Mouse (Mus musculus) right cerebral cortex, adult 2 months (tissue): ENCODE measurements at regions not wholly inside any gene's neighbourhood (a gene's known extent, or its start where the extent isn't known, plus 50 kb on each side); places are given as distances from the start of the nearest gene placed in this dataset.

Experiments used
- DNase-seq, 2 experiments: peaks; one replicate each; pipeline ENCODE4 v3.0.0; 2021 to 2022; ENCODE audit warnings: low spot score in 2 of 2

DNA sequence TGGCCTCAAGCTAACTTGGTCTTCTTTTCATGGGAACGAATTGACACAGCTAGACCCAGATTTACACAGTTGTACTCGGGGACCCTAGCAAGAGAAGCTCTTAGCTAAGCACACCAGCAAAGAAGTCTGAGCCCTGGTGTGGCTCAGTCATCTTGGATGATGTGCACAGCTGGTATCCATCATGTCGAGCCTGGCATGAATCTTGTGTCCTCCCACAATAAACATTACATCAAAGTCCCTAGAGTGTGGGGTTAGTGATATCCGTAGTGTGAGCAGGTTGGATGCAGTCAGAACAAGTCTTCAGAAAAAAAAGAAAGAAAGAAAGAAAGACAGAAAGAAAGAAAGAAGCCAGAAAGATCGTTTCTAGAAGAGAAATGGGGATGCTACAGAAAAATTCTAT is 52.1 kb upstream of the Hmcn1 start:
- DNase-seq, result no peak

DNA sequence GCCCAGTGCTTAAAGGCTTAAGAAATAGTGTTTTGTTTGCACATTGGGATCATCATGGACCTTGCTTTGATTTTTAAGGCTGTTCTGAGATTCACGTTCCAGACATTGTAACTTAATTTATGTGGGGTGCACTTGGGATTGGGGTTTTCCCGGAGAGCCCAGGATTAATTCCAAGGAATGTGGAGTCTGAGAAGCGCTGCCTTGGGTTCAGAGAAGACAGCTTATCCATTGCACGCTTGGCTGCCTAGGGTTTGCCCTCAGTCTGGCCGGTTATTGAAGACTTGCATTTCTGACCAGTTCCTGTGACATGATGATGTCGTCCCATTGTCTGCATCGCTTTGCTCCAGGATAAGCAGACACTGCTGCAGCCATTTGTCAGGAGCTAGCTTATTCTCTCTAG is 53.4 kb upstream of the Hmcn1 start:
- DNase-seq, result no peak

DNA sequence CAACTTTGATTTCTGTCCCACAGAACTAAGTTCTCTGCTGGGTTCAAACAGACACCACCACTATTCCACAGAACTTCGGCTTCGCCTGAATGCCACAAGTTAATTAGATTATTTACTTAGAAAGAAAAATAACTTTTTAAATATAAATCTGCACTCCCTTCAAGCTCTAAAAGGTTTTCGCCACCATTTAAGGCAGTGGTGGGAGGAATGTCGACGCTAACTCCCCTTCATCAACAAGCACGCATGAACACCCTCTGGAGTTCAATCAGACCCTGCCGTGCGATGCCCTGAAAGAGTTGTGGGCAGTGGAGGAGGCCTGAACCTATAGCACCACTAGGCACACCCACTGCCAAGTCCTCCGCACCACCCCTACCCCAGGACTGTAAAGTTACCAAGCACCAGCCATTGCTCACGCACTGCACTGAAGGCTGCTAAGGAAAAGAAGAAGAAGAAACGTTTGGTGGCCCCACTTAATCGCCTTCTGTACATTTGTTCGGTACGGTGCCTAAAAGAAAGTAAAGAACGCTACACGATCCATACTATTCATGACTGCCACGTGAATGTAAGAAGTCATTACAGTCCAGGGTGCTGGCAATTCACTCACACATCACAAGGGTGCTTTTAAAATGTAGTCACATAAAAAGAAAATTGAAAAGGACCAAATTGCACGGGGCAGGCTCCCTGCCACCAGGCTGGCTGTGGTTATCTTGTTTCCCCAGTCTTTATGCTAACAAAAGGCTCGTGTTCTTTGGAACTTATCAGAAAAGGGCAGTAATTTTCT is 56.7 kb upstream of the Hmcn1 start:
- no peak for DNase-seq

DNA sequence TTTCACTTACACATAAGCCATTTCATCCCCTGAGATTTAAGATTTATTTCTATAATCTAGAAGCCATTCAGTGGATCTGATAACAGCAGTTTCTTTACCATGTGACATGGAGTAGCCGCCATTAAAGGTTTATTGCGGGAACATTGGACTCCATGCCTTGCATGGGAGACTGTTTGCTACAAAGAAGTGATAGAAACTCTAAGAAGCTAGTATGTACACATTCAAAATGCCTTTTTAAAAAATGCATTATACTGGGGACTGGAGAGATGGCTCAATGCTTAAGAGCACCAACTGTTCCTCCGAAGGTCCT is 57.2 kb upstream of the Hmcn1 start:
- DNase-seq, result no peak

DNA sequence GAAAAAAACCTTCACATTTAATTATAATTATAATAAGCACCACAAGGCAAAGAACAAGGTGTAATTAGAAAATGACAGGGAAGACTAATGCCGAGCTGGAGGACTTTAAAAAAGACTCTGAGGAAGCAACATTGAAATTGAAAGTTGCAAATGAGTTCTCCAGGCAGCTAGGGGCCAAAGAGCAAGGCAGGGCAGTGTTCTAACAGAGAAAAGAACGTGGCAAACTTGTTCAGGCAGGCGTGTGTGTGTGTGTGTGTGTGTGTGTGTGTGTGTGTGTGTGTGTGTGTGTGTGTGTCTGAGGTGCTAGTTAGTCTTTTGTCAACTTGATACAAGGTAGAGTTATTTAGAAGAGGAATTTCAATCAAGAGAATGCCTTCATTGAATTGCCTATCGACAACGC is 60.0 kb upstream of the Hmcn1 start:
- no peak for DNase-seq

DNA sequence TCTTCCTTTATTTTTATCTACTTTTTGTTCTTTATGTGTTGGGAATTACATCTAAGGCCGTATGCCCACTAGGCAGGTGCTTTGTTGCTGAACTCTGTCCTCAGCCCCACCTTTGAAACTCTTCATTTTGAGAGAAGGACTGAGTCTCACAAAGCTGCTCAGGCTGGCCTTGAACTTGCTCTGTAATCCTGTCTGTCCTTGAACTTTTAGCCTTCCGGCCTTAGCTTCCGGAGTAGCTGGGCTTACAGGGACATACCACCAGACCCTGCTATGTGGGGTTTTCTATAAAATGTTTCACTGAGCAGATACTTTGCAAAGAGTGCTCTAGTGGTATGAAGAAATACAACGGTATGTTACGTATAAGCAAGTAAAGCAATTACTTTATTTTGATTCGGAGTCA is 62.2 kb upstream of the Hmcn1 start:
- DNase-seq, result no peak

DNA sequence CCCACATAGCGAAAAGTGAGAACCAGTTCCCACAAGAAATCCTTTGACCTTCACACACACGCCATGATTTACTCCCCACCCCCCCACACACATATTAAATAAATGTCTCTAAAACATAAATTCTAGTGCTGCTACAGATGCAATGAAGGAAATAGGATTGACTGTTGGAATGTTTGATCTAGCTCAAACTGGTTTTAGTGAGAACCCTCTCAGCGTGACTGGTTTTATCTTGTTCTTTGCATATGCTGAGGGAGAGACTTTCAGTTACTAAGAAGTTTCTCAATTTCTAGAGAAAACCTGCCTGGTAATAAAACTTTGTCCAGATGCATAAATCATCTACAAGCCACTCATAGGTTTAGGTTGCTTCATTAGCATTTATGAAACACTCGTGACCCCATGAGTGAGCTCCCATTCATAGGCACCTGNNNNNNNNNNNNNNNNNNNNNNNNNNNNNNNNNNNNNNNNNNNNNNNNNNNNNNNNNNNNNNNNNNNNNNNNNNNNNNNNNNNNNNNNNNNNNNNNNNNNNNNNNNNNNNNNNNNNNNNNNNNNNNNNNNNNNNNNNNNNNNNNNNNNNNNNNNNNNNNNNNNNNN is 66.4 kb upstream of the Hmcn1 start:
- no peak for DNase-seq

DNA sequence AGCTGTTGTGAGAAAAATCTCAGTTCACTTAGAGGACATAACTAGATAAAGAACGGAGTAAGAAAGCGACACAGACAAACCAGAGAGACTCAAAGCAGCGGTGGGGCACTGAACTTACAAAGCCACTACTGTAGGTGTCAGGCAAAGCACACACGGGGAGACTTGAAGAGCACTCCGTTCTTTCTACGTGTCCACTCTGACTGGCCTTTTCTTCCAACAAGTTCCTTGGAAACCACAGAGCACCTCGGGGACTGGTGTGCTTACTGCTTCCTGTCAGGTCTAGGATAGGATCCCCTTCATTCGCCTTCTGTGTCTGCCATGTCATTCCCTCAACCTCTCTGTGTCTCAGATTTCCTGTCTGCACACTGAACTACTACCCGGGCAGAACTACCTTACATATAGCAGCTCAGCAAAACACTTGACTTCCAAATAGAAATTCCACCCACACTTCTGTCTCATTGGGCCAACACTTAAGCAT is 71.9 kb upstream of the Hmcn1 start:
- DNase-seq, result no peak

DNA sequence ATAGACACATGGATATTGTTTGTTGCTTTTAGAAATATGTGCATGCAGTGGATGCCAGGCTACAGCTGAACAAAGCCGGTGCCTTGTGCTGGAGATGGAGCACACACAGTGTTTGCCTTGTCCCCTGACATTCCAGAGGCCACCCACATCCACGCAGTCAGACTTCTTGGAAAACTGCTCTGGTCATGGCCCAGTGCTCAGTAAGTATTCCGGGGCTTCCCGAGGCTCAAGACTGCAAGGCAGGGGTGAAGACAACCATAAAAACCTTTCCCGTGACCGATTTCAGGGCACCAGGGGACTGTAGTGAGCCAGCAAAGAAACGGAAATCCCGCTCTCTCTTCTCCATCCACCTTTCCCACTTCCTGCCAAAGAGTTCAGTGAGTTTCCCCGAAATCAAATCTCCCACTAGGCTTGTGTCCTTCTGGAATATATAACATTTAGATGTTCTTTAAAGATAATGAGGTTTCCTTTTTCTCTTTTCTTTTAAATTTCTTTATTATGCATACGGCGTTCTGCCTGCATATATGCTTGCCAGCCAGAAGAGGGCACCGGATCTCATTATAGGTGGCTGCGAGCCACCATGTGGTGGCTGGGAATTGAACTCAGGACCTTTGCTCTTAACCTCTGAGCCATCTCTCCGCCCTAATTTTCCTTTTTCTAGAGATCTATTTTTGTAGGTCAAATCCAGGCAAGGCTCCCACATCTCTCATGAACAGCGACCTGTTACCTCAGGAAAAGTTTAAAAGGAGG is 73.3 kb upstream of the Hmcn1 start:
- DNase-seq, result no peak

DNA sequence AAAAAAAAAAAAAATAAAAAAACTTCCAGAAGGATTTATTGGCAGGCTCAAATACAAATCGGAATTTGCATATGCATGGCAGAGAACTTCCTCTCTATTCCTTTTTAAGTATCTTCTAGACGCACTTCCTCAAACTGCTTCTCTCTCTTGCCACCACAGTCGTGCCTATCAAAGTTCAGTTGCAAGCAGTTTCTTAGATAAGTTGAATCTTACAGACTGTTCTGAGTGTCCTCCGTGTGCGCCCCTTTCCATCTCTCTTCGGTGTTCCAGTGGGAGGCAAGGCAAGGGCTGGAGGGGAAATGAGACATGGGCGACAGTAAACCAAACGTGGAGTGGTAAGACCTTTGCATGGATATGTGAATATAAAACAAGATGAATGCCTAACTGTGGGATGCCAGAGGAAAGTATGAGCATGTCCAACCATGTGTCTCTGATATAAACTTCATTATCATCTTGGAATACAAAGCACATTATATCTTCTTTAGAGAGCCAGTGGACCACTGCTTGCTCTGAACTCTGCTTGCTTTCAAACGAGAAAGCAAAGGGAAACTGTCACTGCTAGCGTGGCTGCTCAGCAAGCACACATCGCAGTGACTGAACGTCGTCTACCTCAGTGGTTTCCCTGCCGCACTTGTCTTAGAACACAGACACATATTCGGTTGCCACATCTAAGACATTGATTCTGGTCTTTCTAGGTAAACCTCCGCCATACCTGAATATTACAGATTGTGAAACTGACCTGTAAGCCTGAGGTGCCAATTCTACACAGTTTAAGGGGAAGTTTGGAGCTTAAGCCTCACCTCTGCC is 81.5 kb upstream of the Hmcn1 start:
- DNase-seq, result no peak

DNA sequence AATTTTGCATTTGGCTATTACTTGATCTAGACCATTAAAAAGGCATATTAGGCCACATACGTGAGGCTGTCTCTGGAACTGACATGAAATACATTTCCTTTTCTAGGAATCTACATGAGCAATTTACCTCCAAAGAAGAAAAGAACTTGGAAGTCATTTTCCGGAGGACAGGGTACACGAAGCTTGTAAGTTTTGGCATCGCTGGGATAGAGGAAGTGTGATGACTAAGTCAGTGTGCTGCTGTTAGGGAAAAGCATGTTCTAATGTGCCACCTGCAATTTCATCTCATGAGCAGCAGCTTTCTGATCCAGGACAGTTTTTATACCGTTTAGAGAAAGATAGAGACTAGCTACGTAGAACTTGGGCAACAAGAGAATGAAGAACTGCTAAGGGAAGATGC is 82.3 kb upstream of the Hmcn1 start:
- DNase-seq, result no peak

DNA sequence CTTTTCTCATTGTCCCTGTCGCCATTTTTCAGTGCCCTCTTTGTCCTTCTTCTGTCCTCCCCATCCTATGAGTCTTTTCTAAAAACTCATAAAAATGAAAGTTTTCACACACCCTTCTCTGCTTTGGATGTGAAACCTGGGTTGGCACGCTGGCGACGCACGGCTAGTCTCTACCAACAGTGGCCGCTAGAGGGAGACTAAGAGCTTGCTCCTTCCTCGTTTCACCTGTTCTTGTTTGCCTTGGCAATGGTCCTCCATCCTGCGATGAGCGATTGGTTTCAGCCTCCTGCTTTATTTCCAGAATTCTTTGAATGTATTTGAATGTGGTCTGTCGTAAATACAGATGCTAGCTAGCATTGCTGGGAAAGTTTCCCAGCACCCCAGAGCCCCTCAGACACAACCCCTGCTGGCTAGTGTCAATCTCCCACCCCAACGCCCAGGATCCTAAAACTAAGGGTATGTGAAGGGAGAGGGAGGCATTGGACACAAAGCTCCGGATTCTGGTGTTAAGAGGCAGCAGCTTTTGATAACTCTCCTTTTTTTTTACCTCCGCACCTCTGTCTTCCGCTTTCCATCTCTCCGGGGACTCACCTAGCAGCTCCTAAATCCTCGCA is 85.8 kb upstream of the Hmcn1 start:
- DNase-seq, result peak; percentile 91 to 92

DNA sequence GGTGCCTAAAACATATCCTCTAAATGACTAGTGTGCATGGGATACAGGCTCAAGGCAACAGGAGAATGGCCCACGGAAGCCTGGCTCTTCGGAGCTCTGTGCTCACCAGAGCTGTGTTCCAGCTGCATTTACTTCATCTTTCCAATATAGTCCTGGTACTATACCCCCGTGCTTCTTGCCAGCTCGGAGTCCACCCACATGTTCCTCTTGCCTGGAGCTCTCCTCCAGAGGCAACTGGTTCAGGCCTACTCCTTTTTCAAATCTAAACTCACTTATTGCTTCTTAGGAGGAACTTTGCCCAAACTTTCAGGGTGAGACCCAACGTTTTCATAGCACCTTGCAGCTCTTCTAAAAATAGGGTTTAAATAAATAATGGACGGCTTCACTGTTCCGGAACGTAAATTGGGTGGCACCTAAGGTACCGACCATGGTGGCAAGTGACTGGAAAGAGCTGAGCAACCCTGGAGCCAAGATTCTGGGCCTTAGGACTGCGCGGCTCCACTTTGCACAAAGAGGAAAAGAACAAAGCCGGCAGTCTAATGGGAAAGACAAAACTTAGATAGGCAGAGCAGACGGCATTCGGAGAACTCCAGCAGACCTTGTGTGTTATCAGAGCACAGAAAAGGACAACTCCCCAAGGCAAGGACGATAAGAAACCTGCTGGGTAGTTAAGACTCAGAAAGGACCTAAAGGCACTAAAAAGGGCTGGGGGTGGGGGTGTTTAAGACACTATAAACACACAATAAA is 86.6 kb upstream of the Hmcn1 start:
- no peak for DNase-seq

DNA sequence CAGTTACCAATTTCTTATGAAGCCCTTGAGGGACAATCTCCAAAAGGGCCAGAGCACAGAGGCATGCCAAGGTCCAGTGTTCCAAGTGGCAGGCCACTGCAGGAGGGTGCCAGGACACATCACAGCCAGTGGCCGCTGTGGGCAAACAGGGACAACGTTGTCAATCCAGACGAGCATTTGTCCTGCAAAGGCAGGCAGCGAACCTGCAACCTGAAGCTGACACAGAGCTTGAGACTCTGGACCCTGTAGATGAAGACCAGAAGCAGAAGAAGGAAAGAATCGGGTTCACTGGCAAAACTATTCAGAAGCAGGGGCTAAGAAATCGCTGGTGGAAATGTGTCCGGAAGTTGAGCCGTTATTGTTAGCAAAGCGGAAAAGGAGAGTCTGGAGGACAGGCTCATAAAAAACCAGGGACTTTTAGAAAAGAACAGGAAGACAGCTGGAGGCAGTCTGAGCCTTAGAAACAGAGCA is 87.3 kb upstream of the Hmcn1 start:
- DNase-seq, result no peak

DNA sequence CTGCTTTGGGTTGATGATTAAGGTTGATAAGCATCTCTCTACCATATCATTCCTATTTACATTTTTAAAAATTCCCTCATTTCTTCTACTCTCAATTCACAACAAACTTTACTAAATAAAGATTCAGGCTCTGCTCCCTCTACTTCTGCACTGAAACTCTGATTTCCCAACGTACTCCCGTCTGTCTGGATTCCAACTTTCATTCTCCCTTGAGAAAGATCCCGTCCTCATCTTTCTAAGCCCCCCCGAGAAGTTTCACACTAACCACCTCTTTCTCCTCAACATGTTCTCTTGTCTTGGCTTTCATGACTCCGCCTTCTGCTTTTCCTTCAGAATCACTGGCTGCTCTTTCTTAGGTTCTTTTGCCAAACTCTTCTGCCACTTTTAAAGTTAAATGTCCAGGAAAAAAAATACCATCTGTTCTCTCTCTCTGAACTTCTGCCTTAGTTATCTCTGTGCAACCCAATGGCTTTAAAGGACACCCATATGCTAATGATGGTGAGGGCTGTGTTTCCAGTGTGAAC is 89.3 kb upstream of the Hmcn1 start:
- DNase-seq, result no peak

DNA sequence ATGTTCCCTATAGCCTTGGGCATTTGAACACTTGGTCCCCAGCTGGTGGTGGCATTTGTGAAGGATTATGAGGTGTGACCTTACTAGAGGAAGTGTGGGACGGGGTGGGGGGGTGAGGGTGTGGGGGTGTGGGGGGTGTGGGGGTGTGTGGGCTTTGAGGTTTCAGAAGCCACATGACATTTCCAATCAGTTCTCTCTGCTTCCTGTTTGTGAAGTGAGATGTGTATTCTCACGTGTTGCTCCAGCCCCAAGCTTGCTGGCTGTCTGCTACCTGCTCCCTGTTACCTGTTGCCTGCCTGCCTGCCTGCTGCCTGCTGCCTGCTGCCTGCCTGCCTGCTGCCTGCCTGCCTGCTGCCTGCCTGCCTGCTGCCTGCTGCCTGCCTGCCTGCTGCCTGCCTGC is 90.6 kb upstream of the Hmcn1 start:
- DNase-seq, result no peak

DNA sequence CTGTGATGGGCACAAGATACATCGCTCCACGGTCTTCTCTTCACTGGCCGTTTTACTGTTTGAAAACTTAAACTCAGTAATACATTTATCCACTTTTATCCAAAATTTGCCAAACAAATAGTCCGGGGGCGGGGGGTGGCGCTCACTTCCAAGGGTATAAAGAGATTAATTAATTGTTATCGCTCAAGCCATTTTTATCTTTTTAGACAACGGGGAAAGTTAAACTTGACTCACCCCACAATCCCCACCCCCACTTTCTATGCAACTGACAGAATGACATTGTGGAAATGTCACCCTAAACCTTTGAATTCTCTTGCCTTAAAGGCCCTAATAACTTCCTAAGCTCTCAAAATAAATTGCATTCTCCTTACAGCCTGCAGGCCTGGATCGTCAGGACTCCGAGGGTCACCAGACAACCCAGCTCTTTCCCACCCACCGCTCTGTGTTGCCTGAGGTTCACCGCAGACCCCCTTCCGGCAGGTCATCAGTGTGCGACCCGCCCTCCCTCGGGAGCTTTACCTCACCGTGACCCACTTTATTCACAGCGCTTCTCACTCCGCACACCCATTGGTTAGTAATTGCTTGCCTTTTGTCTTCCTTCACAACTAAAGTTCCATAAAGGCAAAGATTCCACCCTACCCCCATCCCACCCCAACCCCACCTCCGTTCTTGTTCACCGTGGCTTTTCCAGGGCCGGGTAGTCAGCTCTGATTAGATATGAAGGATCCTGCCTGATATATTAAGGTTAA is 93.0 kb upstream of the Hmcn1 start:
- DNase-seq, result no peak

DNA sequence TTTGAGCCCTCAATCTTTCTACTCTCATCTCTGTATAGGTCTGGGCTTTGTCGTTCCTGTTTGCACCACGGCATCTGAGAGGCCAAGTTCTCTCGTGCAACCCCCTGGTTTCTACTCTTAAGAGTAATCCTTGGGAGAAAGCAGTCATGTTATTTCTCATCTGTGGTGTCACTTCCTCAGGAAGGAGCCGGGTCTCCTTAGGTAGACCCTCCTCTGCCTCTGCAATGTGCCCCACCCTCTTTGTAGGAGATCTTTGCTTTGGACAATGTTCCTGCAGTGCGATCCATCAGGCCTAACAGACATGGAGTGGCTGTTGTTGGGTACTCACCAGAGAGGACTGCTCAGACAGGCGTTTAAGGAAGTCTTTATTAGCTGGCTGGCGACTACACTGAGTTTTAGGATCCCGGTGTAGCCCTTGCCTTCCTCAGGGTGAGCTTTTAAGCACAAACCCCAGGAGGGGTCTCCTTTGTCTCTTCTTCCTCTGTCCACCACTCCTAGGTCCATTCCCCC is 94.0 kb upstream of the Hmcn1 start:
- no peak for DNase-seq

DNA sequence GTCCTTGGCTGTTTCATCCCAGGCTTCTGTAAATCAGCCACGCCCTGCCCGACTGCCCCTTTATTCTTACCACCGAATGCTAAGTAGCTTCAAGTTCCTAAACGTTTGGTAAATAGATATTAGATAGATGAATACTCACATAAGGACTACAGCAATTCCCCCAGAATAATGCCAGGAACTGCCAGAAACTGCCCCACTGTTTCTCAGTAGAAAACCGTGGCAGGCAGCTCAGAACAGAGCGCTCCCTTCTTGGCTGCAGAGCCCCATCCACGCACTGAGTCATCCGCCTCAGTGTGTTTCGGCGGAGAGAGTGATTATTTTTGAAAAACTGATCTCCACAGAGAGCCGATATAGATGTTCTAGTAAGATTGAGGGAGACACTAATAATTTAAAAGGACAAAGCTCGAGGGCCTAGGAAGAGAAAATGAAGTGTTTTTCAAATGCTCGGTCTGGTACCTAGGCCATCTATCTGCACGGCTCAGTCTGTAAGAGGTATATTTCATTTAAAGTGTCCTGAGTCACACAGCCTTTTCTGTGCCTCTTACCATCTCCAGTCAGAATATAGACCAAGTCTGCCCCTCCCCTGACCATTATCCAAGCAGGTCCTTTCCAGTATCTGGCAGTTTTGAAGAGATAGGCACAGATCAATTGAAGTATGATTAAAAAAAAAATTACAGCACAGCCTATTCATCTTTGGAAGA is 94.4 kb upstream of the Gm47985 start:
- DNase-seq, result peak; percentile 60 to 72
